Mouse (Mus musculus) liver, embryonic 12.5 days (tissue): Measurements from ENCODE around the gene Dnah14. TPM values are rescaled to one million over a fixed set of nuclear protein-coding genes. Genes with fewer than 3 reads are reported as not detected.

ENCODE experiments used
- ATAC-seq: fragments of 200-750 bp; cut with Nextera tagmentation; 2 replicates; pipeline ENCODE4 v1.8.0; 2017; ENCODE audit warnings: moderate number of reproducible peaks, mild to moderate bottlenecking, moderate library complexity
- H3K27ac ChIP-seq: fragments of 300-500 bp; sonication (generic); 2 replicates; pipeline ENCODE4 v1.5.1; 2016; ENCODE audit warnings: mild to moderate bottlenecking
- H3K27me3 ChIP-seq: fragments of 300-500 bp; sonication (generic); replicated peaks from 2 replicates; pipeline ENCODE4 v1.6.1; 2016; ENCODE audit warnings: mild to moderate bottlenecking, moderate library complexity
- H3K36me3 ChIP-seq: fragments of 300-500 bp; sonication (generic); 2 replicates; pipeline ENCODE4 v1.6.1; 2016; ENCODE audit warnings: mild to moderate bottlenecking, moderate library complexity
- H3K4me1 ChIP-seq: fragments of 300-500 bp; sonication (generic); 2 replicates; pipeline ENCODE4 v1.6.1; 2016
- H3K4me2 ChIP-seq: fragments of 300-500 bp; sonication (generic); 2 replicates; pipeline ENCODE4 v1.6.1; 2016; ENCODE audit warnings: mild to moderate bottlenecking, moderate library complexity
- H3K4me3 ChIP-seq: fragments of 300-500 bp; sonication (generic); 2 replicates; pipeline ENCODE4 v1.5.1; 2016; ENCODE audit warnings: mild to moderate bottlenecking, moderate library complexity
- H3K9ac ChIP-seq: fragments of 300-500 bp; sonication (generic); 2 replicates; pipeline ENCODE4 v1.6.1; 2016; ENCODE audit warnings: mild to moderate bottlenecking, moderate library complexity
- H3K9me3 ChIP-seq: fragments of 300-500 bp; sonication (generic); replicated peaks from 2 replicates; pipeline ENCODE4 v1.6.1; 2016; ENCODE audit warnings: mild to moderate bottlenecking, moderate library complexity
- WGBS: fragments of 180-500 bp; shearing (Covaris S2); methylation state at CpG from one replicate; pipeline ENCODE4 v1.1.7; 2016; ENCODE audit not compliant: insufficient replicate concordance; 5-methylcytosine and 5-hydroxymethylcytosine counted together
- polyA plus RNA-seq: library from polyadenylated mRNA; unstranded; fragments of >200 nt; fragmentation: Nextera tagmentation; extraction: Ambion mirVana; gene quantifications from 2 replicates; pipeline ENCODE4 v1.2.1, GENCODE M21; 2016

Dnah14 gene
- polyA plus RNA-seq, 1 experiment from 2014 or later: 2.9 TPM

- Histone ChIP-seq H3K27me3 (peaks cover 14% of the 10 kb centered on the region), H3K9ac (no peak overlapping the region), H3K9me3 (no peaks in the 10 kb centered on the region), H3K4me1 (no peaks in the 10 kb centered on the region), H3K4me3 (no peak overlapping the region), H3K27ac (no peak overlapping the region), H3K36me3 (no peaks in the 10 kb centered on the region), H3K4me2 (no peak overlapping the region)
- 21% methylated on average over 5 of the region's 5 CpGs for WGBS
- no peak for ATAC-seq
Measured at GRCm38 (mm10) chr1:181555475-181555874, 20.9 kb upstream of the Dnah14 start.

GRCm38 (mm10) chr1:181559655-181560054 is 16.7 kb upstream of the Dnah14 start:
- Histone ChIP-seq H3K9me3 (no peaks in the 10 kb centered on the region), H3K27me3 (peaks cover 16% of the 10 kb centered on the region; the same call in 1 of the 2 replicates), H3K4me2 (no peak overlapping the region), H3K27ac (no peak overlapping the region), H3K4me1 (no peaks in the 10 kb centered on the region), H3K36me3 (no peaks in the 10 kb centered on the region), H3K4me3 (no peak overlapping the region), H3K9ac (no peak overlapping the region)
- ATAC-seq: no peak
- 64% methylated on average over 10 of the region's 10 CpGs for WGBS

- no peak for ATAC-seq
- peaks cover 17% of the 10 kb centered on the region; the same call in 1 of the 2 replicates for H3K27me3 ChIP-seq
- no peaks in the 10 kb centered on the region for H3K9me3 ChIP-seq
- H3K9ac ChIP-seq: no peak overlapping the region
- no peak overlapping the region for H3K4me2 ChIP-seq
- H3K4me1 ChIP-seq: no peaks in the 10 kb centered on the region
- H3K36me3 ChIP-seq: no peaks in the 10 kb centered on the region
- no peak overlapping the region for H3K4me3 ChIP-seq
- no peak overlapping the region for H3K27ac ChIP-seq
- WGBS: 63% methylated on average over 6 of the region's 6 CpGs
Measured at GRCm38 (mm10) chr1:181560325-181560724, 16.0 kb upstream of the Dnah14 start.

GRCm38 (mm10) chr1:181560896-181561767 is 15.2 kb upstream of the Dnah14 start:
- H3K4me3 ChIP-seq: no peak overlapping the region
- H3K4me2 ChIP-seq: no peak overlapping the region
- 58% methylated on average over 9 of the region's 9 CpGs for WGBS
- H3K27ac ChIP-seq: no peak overlapping the region
- no peaks in the 10 kb centered on the region for H3K36me3 ChIP-seq
- H3K4me1 ChIP-seq: no peaks in the 10 kb centered on the region
- no peaks in the 10 kb centered on the region for H3K9me3 ChIP-seq
- peaks cover 17% of the 10 kb centered on the region; the same call in 1 of the 2 replicates for H3K27me3 ChIP-seq
- no peak overlapping the region for H3K9ac ChIP-seq
- no peak for ATAC-seq

- Histone ChIP-seq H3K36me3 (no peaks in the 10 kb centered on the region), H3K9me3 (no peaks in the 10 kb centered on the region), H3K4me2 (no peak overlapping the region), H3K4me3 (no peak overlapping the region), H3K27ac (no peak overlapping the region), H3K9ac (no peak overlapping the region), H3K4me1 (no peaks in the 10 kb centered on the region), H3K27me3 (peaks cover 17% of the 10 kb centered on the region; the same call in 1 of the 2 replicates)
- no peak for ATAC-seq
- WGBS: 27% methylated on average over 8 of the region's 8 CpGs
Measured at GRCm38 (mm10) chr1:181561768-181562444, 14.5 kb upstream of the Dnah14 start.

GRCm38 (mm10) chr1:181569447-181569846 is 6.9 kb upstream of the Dnah14 start:
- Histone ChIP-seq H3K9me3 (no peaks in the 10 kb centered on the region), H3K4me1 (no peaks in the 10 kb centered on the region), H3K36me3 (no peaks in the 10 kb centered on the region), H3K4me2 (no peak overlapping the region), H3K4me3 (no peak overlapping the region), H3K27me3 (0 out of 2 replicates have a peak, but pooled peaks cover 3% of the 10 kb centered on the region), H3K9ac (no peak overlapping the region), H3K27ac (no peak overlapping the region)
- ATAC-seq: no peak
- WGBS: 67% methylated on average over 9 of the region's 9 CpGs

- ATAC-seq: no peak
- Histone ChIP-seq H3K4me1 (no peaks in the 10 kb centered on the region), H3K27ac (no peak overlapping the region), H3K9me3 (no peaks in the 10 kb centered on the region), H3K27me3 (no peaks in the 10 kb centered on the region), H3K9ac (no peak overlapping the region), H3K4me3 (no peak overlapping the region), H3K36me3 (no peaks in the 10 kb centered on the region), H3K4me2 (no peak overlapping the region)
- 56% methylated on average over 8 of the region's 8 CpGs for WGBS
Measured at GRCm38 (mm10) chr1:181583152-181583551, 6.8 kb downstream of the Dnah14 start.

- no peak overlapping the region for H3K9ac ChIP-seq
- ATAC-seq: no peak
- 67% methylated on average over 6 of the region's 6 CpGs for WGBS
Measured at GRCm38 (mm10) chr1:181589116-181589515, 12.8 kb downstream of the Dnah14 start.

GRCm38 (mm10) chr1:181599376-181599775 is 23.0 kb downstream of the Dnah14 start:
- Histone ChIP-seq H3K27ac (no peak overlapping the region), H3K4me2 (no peak overlapping the region), H3K4me1 (no peaks in the 10 kb centered on the region), H3K27me3 (no peaks in the 10 kb centered on the region), H3K9ac (no peak overlapping the region), H3K9me3 (no peaks in the 10 kb centered on the region), H3K36me3 (no peaks in the 10 kb centered on the region), H3K4me3 (no peak overlapping the region)
- 49% methylated on average over 4 of the region's 4 CpGs for WGBS
- ATAC-seq: no peak

More at GRCm38 (mm10) chr1:181589116-181589515, 12.8 kb downstream of the Dnah14 start:
- H3K4me1 ChIP-seq: no peaks in the 10 kb centered on the region
- H3K27me3 ChIP-seq: no peaks in the 10 kb centered on the region
- no peaks in the 10 kb centered on the region for H3K36me3 ChIP-seq
- no peak overlapping the region for H3K27ac ChIP-seq
- H3K4me2 ChIP-seq: no peak overlapping the region
- no peak overlapping the region for H3K4me3 ChIP-seq
- no peaks in the 10 kb centered on the region for H3K9me3 ChIP-seq

GRCm38 (mm10) chr1:181611118-181611517 is 34.8 kb downstream of the Dnah14 start:
- no peak for ATAC-seq
- H3K4me3 ChIP-seq: no peak overlapping the region
- no peaks in the 10 kb centered on the region for H3K4me1 ChIP-seq
- H3K36me3 ChIP-seq: no peaks in the 10 kb centered on the region
- H3K9ac ChIP-seq: no peak overlapping the region
- WGBS: 62% methylated on average over 3 of the region's 3 CpGs
- H3K4me2 ChIP-seq: no peak overlapping the region
- no peaks in the 10 kb centered on the region for H3K27me3 ChIP-seq
- H3K9me3 ChIP-seq: no peaks in the 10 kb centered on the region
- H3K27ac ChIP-seq: no peak overlapping the region

GRCm38 (mm10) chr1:181615866-181616491 is 39.6 kb downstream of the Dnah14 start:
- WGBS: 33% methylated on average over 11 of the region's 11 CpGs
- no peak for ATAC-seq
- Histone ChIP-seq H3K9me3 (no peaks in the 10 kb centered on the region), H3K27ac (no peak overlapping the region), H3K9ac (no peak overlapping the region), H3K4me2 (no peak overlapping the region), H3K4me1 (no peaks in the 10 kb centered on the region), H3K27me3 (no peaks in the 10 kb centered on the region), H3K4me3 (no peak overlapping the region), H3K36me3 (no peaks in the 10 kb centered on the region)

GRCm38 (mm10) chr1:181617332-181617731 is 41.0 kb downstream of the Dnah14 start:
- H3K4me2 ChIP-seq: no peak overlapping the region
- H3K36me3 ChIP-seq: no peaks in the 10 kb centered on the region
- no peaks in the 10 kb centered on the region for H3K4me1 ChIP-seq
- H3K9ac ChIP-seq: no peak overlapping the region
- no peaks in the 10 kb centered on the region for H3K27me3 ChIP-seq
- no peak overlapping the region for H3K4me3 ChIP-seq
- no peaks in the 10 kb centered on the region for H3K9me3 ChIP-seq
- 41% methylated on average over 5 of the region's 5 CpGs for WGBS
- no peak for ATAC-seq
- H3K27ac ChIP-seq: no peak overlapping the region
